Mouse (Mus musculus): ENCODE measurements at regions not wholly inside any gene's neighbourhood (a gene's known extent, or its start where the extent isn't known, plus 50 kb on each side); places are given as distances from the start of the nearest gene placed in this dataset.
"Not testable (repeated sequence)": the region's sequence is repeated elsewhere in the genome, so short reads cannot be mapped to it uniquely, and the experiment has no call there.

- Histone ChIP-seq H3K27ac (ENCODE audit: control insufficient read depth, insufficient read depth, low read depth, low read length) (no peak overlapping the region), H3K36me3 (ENCODE audit: control insufficient read depth, insufficient read depth, low read length) (no peaks in the 10 kb centered on the region), H3K4me1 (ENCODE audit: control insufficient read depth, insufficient read depth, low read length) (no peaks in the 10 kb centered on the region), H3K27me3 (ENCODE audit: control insufficient read depth, insufficient read depth, low read length) (no peaks in the 10 kb centered on the region), H3K4me3 (ENCODE audit: control insufficient read depth, low read depth, low read length) (no peak overlapping the region)
- TF ChIP-seq CTCF (IDR thresholded peaks at IDR 0.05; ENCODE audit: control insufficient read depth, insufficient read depth, insufficient replicate concordance, low read depth, low read length) (no peak), POLR2A (IDR thresholded peaks at IDR 0.05; ENCODE audit: control insufficient read depth, low read depth, low read length) (no peak)
These were observed 161.7 kb downstream of the BC067074 start for GRCm38 (mm10) chr13:113454490-113455295.

DNA sequence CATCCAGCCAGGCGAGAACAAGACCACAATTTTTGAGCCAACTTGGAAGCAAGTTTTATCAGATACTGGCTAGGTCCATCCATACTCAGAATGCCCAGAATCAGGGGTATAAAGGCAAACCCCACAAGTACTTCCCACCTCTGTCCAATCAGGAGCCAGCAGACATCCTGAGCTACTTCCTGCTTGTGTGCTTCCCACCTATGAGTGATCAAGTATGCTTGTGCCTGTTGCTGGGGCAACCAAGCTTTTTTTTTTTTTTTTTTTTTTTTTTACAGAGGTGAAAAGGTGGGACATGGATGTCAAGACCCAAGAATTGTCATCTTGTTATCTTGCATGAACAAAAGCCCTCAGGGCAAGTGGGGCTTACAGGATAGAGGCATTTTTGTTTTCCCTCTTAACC is 155.4 kb downstream of the BC067074 start:
- TF ChIP-seq POLR2A (IDR thresholded peaks at IDR 0.05; ENCODE audit: control insufficient read depth, low read depth, low read length) = no peak
- no peak for TF ChIP-seq CTCF (IDR thresholded peaks at IDR 0.05; ENCODE audit: control insufficient read depth, insufficient read depth, insufficient replicate concordance, low read depth, low read length)
- no peaks in the 10 kb centered on the region for H3K36me3 ChIP-seq (ENCODE audit: control insufficient read depth, insufficient read depth, low read length)
- no peak overlapping the region for H3K4me3 ChIP-seq (ENCODE audit: control insufficient read depth, low read depth, low read length)
- H3K4me1 ChIP-seq (ENCODE audit: control insufficient read depth, insufficient read depth, low read length) = no peaks in the 10 kb centered on the region
- H3K27ac ChIP-seq (ENCODE audit: control insufficient read depth, insufficient read depth, low read depth, low read length) = no peak overlapping the region
- H3K27me3 ChIP-seq (ENCODE audit: control insufficient read depth, insufficient read depth, low read length) = no peaks in the 10 kb centered on the region

DNA sequence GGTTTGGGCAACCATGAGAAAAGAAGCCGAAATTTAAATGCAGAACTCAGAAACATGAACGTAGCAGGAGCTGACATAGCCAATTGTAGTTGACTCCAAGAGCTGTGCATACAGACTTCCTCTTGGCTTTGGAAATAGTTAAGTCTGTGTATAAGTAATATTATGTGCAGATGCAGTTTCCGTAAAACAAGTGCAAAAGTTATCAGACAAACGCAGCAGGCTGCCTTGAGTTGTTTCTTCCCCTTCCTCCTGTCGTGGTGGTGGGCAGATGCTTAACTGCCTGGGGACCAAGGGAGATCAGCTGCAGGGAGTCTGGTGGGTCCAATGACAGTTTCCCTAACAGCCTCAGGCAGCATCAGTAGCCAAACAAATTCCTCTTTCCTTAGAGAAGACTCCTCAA is 153.3 kb downstream of the BC067074 start:
- no peak overlapping the region for H3K27ac ChIP-seq (ENCODE audit: control insufficient read depth, insufficient read depth, low read depth, low read length)

DNA sequence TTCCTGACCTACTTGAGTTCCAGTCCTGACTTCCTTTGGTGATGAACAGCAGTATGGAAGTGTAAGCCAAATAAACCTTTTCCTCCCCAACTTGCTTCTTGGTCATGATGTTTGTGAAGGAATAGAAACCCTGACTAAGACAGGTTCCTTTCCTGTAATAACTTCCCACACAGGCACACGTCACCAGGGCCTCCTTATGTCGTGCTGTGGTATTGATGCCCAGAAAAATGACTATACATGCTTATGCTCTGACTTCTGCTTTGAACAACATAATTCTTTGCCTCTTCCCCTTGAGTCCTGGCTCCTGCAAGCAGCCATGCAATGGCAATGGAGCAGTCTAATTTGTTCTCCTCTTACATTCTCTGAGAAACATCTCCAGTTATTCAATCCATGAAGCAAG is 151.5 kb downstream of the BC067074 start:
- H3K27ac ChIP-seq (ENCODE audit: control insufficient read depth, insufficient read depth, low read depth, low read length); H3K36me3 ChIP-seq (ENCODE audit: control insufficient read depth, insufficient read depth, low read length); H3K4me1 ChIP-seq (ENCODE audit: control insufficient read depth, insufficient read depth, low read length); H3K27me3 ChIP-seq (ENCODE audit: control insufficient read depth, insufficient read depth, low read length); H3K4me3 ChIP-seq (ENCODE audit: control insufficient read depth, low read depth, low read length): not testable (repeated sequence)

More for the DNA sequence above, 153.3 kb downstream of the BC067074 start:
- Histone ChIP-seq H3K27me3 (ENCODE audit: control insufficient read depth, insufficient read depth, low read length) (no peaks in the 10 kb centered on the region), H3K36me3 (ENCODE audit: control insufficient read depth, insufficient read depth, low read length) (no peaks in the 10 kb centered on the region), H3K4me1 (ENCODE audit: control insufficient read depth, insufficient read depth, low read length) (no peaks in the 10 kb centered on the region), H3K4me3 (ENCODE audit: control insufficient read depth, low read depth, low read length) (no peak overlapping the region)
- TF ChIP-seq POLR2A (IDR thresholded peaks at IDR 0.05; ENCODE audit: control insufficient read depth, low read depth, low read length) = no peak
- no peak for TF ChIP-seq CTCF (IDR thresholded peaks at IDR 0.05; ENCODE audit: control insufficient read depth, insufficient read depth, insufficient replicate concordance, low read depth, low read length)

DNA sequence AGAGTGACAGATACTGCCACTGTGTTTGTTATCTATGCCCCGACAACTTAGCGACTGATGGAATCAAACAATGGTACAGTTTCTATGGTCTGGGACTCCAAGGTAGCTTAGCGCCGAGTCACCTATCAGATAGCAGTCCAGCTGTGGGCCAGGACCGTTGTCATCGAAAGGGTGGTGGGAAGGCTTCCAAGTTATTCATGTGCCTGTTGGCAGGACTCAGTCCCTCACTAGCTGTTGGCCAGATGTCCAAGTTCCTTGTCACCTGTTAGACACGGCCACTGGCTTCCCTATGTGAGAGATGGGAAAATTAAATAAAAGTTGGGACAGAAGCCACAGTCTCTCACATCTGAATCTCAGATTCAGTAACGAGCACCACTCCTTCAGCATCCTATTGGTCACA is 150.1 kb downstream of the BC067074 start:
- Histone ChIP-seq H3K4me1 (ENCODE audit: control insufficient read depth, insufficient read depth, low read length) (no peaks in the 10 kb centered on the region), H3K36me3 (ENCODE audit: control insufficient read depth, insufficient read depth, low read length) (no peaks in the 10 kb centered on the region), H3K27ac (ENCODE audit: control insufficient read depth, insufficient read depth, low read depth, low read length) (no peak overlapping the region), H3K27me3 (ENCODE audit: control insufficient read depth, insufficient read depth, low read length) (no peaks in the 10 kb centered on the region), H3K4me3 (ENCODE audit: control insufficient read depth, low read depth, low read length) (peak overlapping the region; percentile 2; the same call in 1 of the 2 replicates)
- no peak for TF ChIP-seq CTCF (IDR thresholded peaks at IDR 0.05; ENCODE audit: control insufficient read depth, insufficient read depth, insufficient replicate concordance, low read depth, low read length)
- TF ChIP-seq POLR2A (IDR thresholded peaks at IDR 0.05; ENCODE audit: control insufficient read depth, low read depth, low read length) = no peak

GRCm38 (mm10) chr13:113442169-113442568 is 149.2 kb downstream of the BC067074 start:
- H3K4me1 ChIP-seq (ENCODE audit: control insufficient read depth, insufficient read depth, low read length) = no peaks in the 10 kb centered on the region
- no peaks in the 10 kb centered on the region for H3K36me3 ChIP-seq (ENCODE audit: control insufficient read depth, insufficient read depth, low read length)
- no peaks in the 10 kb centered on the region for H3K27me3 ChIP-seq (ENCODE audit: control insufficient read depth, insufficient read depth, low read length)
- no peak for TF ChIP-seq POLR2A (IDR thresholded peaks at IDR 0.05; ENCODE audit: control insufficient read depth, low read depth, low read length)
- no peak for TF ChIP-seq CTCF (IDR thresholded peaks at IDR 0.05; ENCODE audit: control insufficient read depth, insufficient read depth, insufficient replicate concordance, low read depth, low read length)
- no peak overlapping the region for H3K27ac ChIP-seq (ENCODE audit: control insufficient read depth, insufficient read depth, low read depth, low read length)
- H3K4me3 ChIP-seq (ENCODE audit: control insufficient read depth, low read depth, low read length) = no peak overlapping the region

- H3K36me3 ChIP-seq (ENCODE audit: control insufficient read depth, insufficient read depth, low read length) = no peaks in the 10 kb centered on the region
- no peak for TF ChIP-seq POLR2A (IDR thresholded peaks at IDR 0.05; ENCODE audit: control insufficient read depth, low read depth, low read length)
- TF ChIP-seq CTCF (IDR thresholded peaks at IDR 0.05; ENCODE audit: control insufficient read depth, insufficient read depth, insufficient replicate concordance, low read depth, low read length) = no peak
- H3K4me3 ChIP-seq (ENCODE audit: control insufficient read depth, low read depth, low read length) = no peak overlapping the region
- H3K27ac ChIP-seq (ENCODE audit: control insufficient read depth, insufficient read depth, low read depth, low read length) = no peak overlapping the region
- H3K4me1 ChIP-seq (ENCODE audit: control insufficient read depth, insufficient read depth, low read length) = no peaks in the 10 kb centered on the region
- no peaks in the 10 kb centered on the region for H3K27me3 ChIP-seq (ENCODE audit: control insufficient read depth, insufficient read depth, low read length)
These were observed 147.2 kb downstream of the BC067074 start for GRCm38 (mm10) chr13:113440137-113440536.

Data from testis, adult 2 months (tissue).